Mouse (Mus musculus) forelimb bud, embryonic 11.5 days (tissue): ENCODE data around the gene Dnttip1.

Experiments
- DNase-seq: peaks from one replicate; pipeline ENCODE4 v3.0.0-alpha.2; 2012; ENCODE audit warnings: low read depth, low spot score

Gene Dnttip1

DNA sequence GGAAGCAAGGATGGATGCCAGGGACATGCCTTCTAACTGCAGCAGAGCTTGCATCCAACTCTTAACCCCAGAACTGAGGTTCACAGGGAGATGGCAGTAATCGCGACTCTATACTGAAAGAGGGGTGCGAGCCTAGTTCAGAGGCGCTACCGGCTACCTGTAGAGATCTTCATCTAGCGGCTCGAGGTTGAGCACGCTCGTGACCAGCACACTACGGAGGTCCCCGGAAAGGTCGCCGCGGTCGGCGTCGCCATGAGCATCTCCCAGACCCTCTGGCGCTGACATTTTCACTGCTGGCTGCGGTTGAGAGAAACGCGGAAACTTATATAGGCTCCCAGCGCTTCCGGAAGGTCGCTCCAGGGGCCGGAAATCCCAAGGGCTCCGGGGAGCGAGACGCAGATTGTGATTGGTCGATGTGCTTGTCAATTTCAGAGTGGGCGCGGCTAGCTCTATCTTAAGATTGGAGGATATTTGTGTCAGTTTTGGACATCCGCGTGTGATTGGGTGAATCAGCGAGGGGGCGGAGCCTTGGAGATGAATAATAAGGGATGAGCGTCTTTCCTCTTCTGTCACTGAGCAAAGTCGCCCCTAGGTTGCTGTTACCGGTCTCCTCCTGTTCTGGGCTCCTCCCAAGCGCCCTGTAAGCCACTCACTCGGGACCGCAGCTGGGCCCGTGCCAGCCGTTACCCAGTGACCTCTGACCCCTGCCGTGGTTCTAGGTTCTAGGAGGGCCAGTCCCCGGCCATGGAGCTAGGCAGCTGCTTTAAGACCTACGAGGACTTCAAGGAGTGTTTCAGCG lies 58.9 kb downstream of the Dnttip1 start, which contains the start of the genes Acot8 and Zswim3:
TSS of gene Acot8 (minus strand) at position 350 of the 799 bp plus-strand sequence.
TSS of gene Zswim3 (plus strand) at position 566 of the 799 bp plus-strand sequence.
- peak; percentile 99 for DNase-seq

DNA sequence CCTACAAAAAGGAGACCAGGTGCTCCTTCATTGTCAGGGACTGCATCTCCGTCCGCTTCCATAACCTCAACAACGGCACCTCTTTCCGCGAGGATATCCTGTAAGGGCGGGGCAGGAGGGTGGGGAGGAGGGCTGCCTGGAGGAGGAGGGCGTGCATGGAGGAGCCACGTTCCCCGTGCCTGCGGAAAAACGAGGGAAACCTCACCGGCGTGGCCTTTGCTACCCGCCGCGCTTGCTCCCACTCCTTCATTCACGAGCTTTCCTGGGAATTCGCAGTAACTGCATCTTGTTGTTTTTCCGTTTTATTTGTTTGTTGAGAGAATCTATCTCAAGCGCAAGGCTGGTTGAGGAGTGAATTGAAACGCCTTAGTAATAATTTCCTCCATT lies 59.5 kb downstream of the Dnttip1 start:
- no peak for DNase-seq

DNA sequence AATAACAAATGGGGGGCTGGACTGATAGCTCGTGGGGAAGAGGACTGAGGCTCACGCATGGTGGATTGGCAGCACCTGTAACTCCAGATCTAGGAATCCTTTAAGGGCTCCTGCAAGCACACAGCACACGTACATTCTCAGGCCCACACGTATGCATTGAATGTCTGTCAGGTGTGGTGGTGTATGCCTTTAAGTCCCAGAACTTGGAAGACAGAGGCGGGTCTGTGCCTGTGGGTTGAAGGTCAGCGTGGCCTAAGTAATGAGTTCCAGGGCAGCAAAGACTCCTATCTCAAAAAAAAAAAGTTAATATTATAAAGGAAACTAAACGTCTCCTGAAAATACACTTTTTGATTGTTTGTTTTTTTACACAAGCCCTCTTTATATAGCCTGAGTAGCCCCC lies 60.8 kb downstream of the Dnttip1 start:
- no peak for DNase-seq

DNA sequence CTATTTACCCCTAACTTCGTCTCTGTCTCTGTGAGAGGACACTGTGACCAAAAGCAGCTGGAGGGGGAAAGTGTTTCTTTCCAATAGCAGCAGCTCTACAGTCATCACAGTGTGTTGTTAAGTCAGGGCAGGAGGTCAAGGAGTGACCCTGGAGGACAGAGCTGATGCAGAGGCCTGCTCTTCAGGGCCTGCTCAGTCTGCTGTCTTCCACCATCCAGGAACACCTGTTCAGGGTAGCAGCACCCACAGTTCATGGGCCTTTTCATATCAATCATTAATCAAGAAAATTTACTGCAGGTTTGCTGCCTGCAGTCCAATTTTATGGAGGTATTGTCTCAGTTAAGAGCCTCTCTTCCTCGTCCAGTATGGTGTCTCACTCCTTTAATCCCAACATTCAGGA lies 67.8 kb downstream of the Dnttip1 start:
- DNase-seq: no peak

DNA sequence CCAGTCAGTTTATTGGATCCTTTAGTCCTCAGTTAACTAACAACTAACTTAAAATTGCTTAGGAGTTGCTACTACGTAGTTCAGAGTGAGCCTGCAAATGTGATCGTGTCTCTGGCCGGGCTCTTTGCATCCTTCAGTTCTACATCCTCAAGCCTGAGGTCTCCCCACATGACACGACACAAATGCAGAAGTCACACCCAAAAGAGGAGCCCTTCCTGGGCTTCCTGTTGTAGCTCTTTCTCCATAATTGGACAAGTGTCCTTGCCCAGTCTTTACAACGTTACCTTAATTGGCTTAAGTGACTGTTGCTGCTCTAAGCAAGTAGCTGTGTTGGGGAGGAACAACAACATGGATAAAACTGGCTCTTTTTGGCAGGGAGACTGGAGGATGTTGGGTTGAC lies 69.6 kb downstream of the Dnttip1 start:
- no peak for DNase-seq

DNA sequence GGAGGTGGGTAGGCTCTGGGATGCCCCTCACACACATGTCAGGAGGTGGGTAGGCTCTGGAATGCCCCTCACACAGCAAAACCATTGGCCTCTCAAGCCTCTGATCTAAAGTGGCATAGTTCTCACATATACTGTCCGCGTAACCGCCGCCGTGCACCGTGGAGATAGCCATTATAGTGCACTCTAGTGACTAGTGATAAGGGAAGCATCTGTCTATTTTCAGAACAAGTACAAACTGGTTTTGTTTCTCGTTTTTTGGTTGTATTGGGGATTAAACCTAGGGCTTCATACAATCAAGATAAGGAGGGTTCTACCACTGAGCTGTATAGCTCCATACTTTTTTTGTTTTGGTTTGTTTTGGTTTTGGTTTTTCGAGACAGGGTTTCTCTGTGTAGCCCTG lies 70.0 kb downstream of the Dnttip1 start:
- DNase-seq: no peak

DNA sequence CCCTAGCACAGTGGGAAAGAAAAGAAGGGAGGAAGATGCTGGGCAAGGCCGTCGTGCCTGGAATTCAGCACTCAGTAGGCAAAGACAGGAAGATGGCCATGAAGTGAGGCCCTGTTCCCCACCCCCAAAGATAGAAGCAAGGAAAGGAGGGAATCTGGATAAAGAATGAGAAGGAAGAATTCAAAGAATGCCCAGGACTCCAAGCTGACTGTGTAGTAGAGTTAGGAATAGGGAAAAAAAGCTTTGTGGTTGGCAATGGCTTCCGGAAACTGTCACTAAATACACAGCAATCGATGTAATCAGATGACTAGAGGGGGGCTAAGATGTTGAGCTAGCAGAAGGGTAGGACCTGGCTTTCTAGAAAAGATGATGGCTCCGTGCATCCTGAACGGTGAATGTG lies 71.4 kb downstream of the Dnttip1 start:
- no peak for DNase-seq

DNA sequence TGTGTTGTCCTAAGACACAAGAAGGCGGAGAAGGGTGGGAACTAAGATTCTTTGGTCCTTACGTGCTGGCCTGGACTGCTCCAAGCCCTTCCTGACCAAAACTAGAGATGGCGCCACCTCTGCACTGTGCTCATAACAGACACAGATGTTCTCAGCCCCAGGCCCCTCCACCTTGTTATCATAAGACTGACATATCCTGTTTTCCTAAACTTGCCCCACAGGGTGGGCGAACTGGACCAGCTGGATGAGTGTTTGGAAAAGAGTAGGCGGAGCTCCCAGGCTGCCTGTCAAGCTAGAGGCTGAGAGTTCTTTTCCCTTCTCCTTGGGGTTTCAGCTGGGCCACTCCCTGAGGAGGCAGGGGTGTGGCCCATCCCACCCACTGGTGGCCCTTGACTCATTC lies 71.9 kb downstream of the Dnttip1 start:
- DNase-seq: no peak
